Mouse (Mus musculus): ENCODE data around the gene Cd8a. TPM values are rescaled to one million over a fixed set of nuclear protein-coding genes. Genes with fewer than 3 reads are reported as not detected.

Gene Cd8a
- total and polyA plus RNA-seq, 3 experiments: 0.09 to 0.38 (median 0.17) TPM

Other genes with a start within 250 kb of the Cd8a start
- 10 to 100 TPM; 14.9 to 18.5 TPM for gene Thnsl2, start 229.0 kb upstream of the Cd8a start, total RNA-seq (2021)
- gene Thnsl2, start 229.0 kb upstream of the Cd8a start, polyA plus RNA-seq (2012; rRNA removed): 22.1 and 24.3 TPM in 2 replicates
- 10 to 100 TPM in 1 of 2 experiments, not detected in 1; 15.4 TPM for gene Fabp1, start 173.6 kb upstream of the Cd8a start, total RNA-seq (2021)
- not detected in 2 replicates for gene Fabp1, start 173.6 kb upstream of the Cd8a start, polyA plus RNA-seq (2012; rRNA removed)
- 10 to 100 TPM; 75.5 to 82.3 TPM for gene Krcc1, start 101.8 kb upstream of the Cd8a start, total RNA-seq (2021)
- gene Krcc1, start 101.8 kb upstream of the Cd8a start, polyA plus RNA-seq (2012; rRNA removed): 3.1 and 3.2 TPM in 2 replicates
- gene Smyd1, start 51.2 kb upstream of the Cd8a start, total RNA-seq (2021): under 1 TPM in 1 of 2 experiments, not detected in 1; 0.41 TPM
- 0.09 TPM in 2 replicates for gene Smyd1, start 51.2 kb upstream of the Cd8a start, polyA plus RNA-seq (2012; rRNA removed)
- under 1 TPM in 1 of 2 experiments, not detected in 1; 0.24 TPM for gene Cd8b1, start 50.6 kb upstream of the Cd8a start, total RNA-seq (2021)
- gene Cd8b1, start 50.6 kb upstream of the Cd8a start, polyA plus RNA-seq (2012; rRNA removed): 0.11 and 0.12 TPM in 2 replicates
- 10 to 100 TPM; 68.1 to 80.1 TPM for gene Rmnd5a, start 67.2 kb downstream of the Cd8a start, total RNA-seq (2021)
- 18.3 and 20.9 TPM in 2 replicates for gene Rmnd5a, start 67.2 kb downstream of the Cd8a start, polyA plus RNA-seq (2012; rRNA removed)
- gene Rnf103, start 120.5 kb downstream of the Cd8a start, total RNA-seq (2021): 10 to 100 TPM; 28.5 to 40.3 TPM
- gene Rnf103, start 120.5 kb downstream of the Cd8a start, polyA plus RNA-seq (2012; rRNA removed): 37.8 and 49.3 TPM in 2 replicates
- 100 to 1,000 TPM; 141 to 143 TPM for gene Chmp3, start 170.4 kb downstream of the Cd8a start, total RNA-seq (2021)
- gene Chmp3, start 170.4 kb downstream of the Cd8a start, polyA plus RNA-seq (2012; rRNA removed): 16.6 and 21.7 TPM in 2 replicates

All from adrenal gland, adult 2 months (tissue).